Mouse (Mus musculus) MEL (cell line): Measurements from ENCODE around the gene Ros1.

Experiments used
- CTCF ChIP-seq, 3 experiments: IDR thresholded peaks in 2 of 3; conservative IDR thresholded peaks in 1 of 3; 2 replicates each; pipeline ENCODE4 v1.5.1; 2011 to 2012; ENCODE audit warnings: low read length in 3 of 3, low read depth in 2 of 3, mild to moderate bottlenecking in 2 of 3, improper control_type of control experiment in 1 of 3, inconsistent platforms in 1 of 3, mixed read lengths in 1 of 3, moderate library complexity in 1 of 3; ENCODE audit not compliant: control insufficient read depth in 1 of 3, insufficient read depth in 1 of 3, poor library complexity in 1 of 3, severe bottlenecking in 1 of 3
- ELF1 ChIP-seq: IDR thresholded peaks from 2 replicates; pipeline ENCODE4 v1.6.1; 2014; ENCODE audit warnings: low read depth, mild to moderate bottlenecking, inconsistent platforms, low read length, improper control_type of control experiment, moderate library complexity
- USF1 ChIP-seq: IDR thresholded peaks from 2 replicates; pipeline ENCODE4 v1.6.1; 2014; ENCODE audit warnings: low read depth, mild to moderate bottlenecking, inconsistent platforms, low read length, improper control_type of control experiment, moderate library complexity

- no peak for TF ChIP-seq CTCF (IDR thresholded peaks at IDR 0.05 in 2 of 3, conservative IDR thresholded peaks at IDR 0.05 in 1 of 3; ENCODE audit: control insufficient read depth in 1 of 3, insufficient read depth in 1 of 3, low read depth in 2 of 3, low read length in 3 of 3, poor library complexity in 1 of 3, severe bottlenecking in 1 of 3)
- no peak for TF ChIP-seq USF1
- no peak for TF ChIP-seq ELF1
These were observed 102.9 kb downstream of the Ros1 start for GRCm38 (mm10) chr10:52092181-52092580.
